ENCODE assay signal across 17 mouse cellular contexts in genomic region chr1:70902311-70902710, GRCm38 (mm10).
DNase-seq lines count a peak whose midpoint lies in the region; ATAC-seq and TF ChIP-seq lines count a peak whose summit lies in the region.
"Had no signal": no experiment of that assay in that cellular context is flagged by ENCODE, and none has a peak within 500 bp of the region (broad histone marks: within the 10 kb centered on the region; RNA-seq: fewer than 3 reads in every experiment).

No protein-coding gene starts in this region.

- no peak for TF ChIP-seq CTCF in G1E (IDR thresholded peaks at IDR 0.05; ENCODE audit: low read depth, low read length)
- no peak for TF ChIP-seq CTCF in liver, embryonic 14.5 days (IDR thresholded peaks at IDR 0.05; ENCODE audit: low read depth)
- no peak for TF ChIP-seq CTCF in left cerebral cortex, adult 2 months (IDR thresholded peaks at IDR 0.05)

- no peak overlapping the region for H3K4me3 ChIP-seq in heart, embryonic 10.5 days
- no peak overlapping the region for H3K4me3 ChIP-seq in G1E (ENCODE audit: low read depth, low read length)
- H3K4me3 ChIP-seq in liver, embryonic 14.5 days (ENCODE audit: insufficient read depth in 1 of 2, low read depth in 2 of 2, low read length in 2 of 2): no peak overlapping the region
- no peak overlapping the region for H3K4me3 ChIP-seq in left cerebral cortex, adult 2 months
- H3K4me3 ChIP-seq: embryonic facial prominence, embryonic 12.5 days; hindbrain, embryonic 15.5 days; midbrain, embryonic 15.5 days had no signal

- H3K4me1 ChIP-seq in heart, embryonic 10.5 days: peaks cover 8% of the 10 kb centered on the region; the same call in 1 of the 2 replicates
- peaks cover 29% of the 10 kb centered on the region for H3K4me1 ChIP-seq in G1E (ENCODE audit: insufficient read depth, low read depth, low read length)
- peaks cover 16 to 20% of the 10 kb centered on the region in 2 experiments for H3K4me1 ChIP-seq in liver, embryonic 14.5 days (replicated peaks; ENCODE audit: control insufficient read depth in 2 of 2, insufficient read depth in 2 of 2, low read length in 1 of 2)
- H3K4me1 ChIP-seq: embryonic facial prominence, embryonic 12.5 days; hindbrain, embryonic 15.5 days; midbrain, embryonic 15.5 days had no signal

- H3K27me3 ChIP-seq in heart, embryonic 10.5 days (ENCODE audit: insufficient read depth, poor library complexity, severe bottlenecking): no peaks in the 10 kb centered on the region
- H3K27me3 ChIP-seq in G1E (ENCODE audit: insufficient read depth, low read length): 0 out of 2 replicates have a peak, but pooled peaks cover 3% of the 10 kb centered on the region
- H3K27me3 ChIP-seq in liver, embryonic 14.5 days (ENCODE audit: control insufficient read depth, insufficient read depth, low read length): no peaks in the 10 kb centered on the region
- H3K27me3 ChIP-seq: embryonic facial prominence, embryonic 12.5 days; hindbrain, embryonic 15.5 days; midbrain, embryonic 15.5 days had no signal

- WGBS in heart, embryonic 10.5 days: 2% methylated on average over 3 of the region's 3 CpGs
- 6% methylated on average over 3 of the region's 3 CpGs for WGBS in liver, embryonic 14.5 days (ENCODE audit: insufficient replicate concordance)

- H3K36me3 ChIP-seq in heart, embryonic 10.5 days: no peaks in the 10 kb centered on the region
- no peaks in the 10 kb centered on the region for H3K36me3 ChIP-seq in G1E (replicated peaks)
- H3K36me3 ChIP-seq in liver, embryonic 14.5 days (replicated peaks; ENCODE audit: control insufficient read depth, insufficient read depth, low read depth): no peaks in the 10 kb centered on the region
- H3K36me3 ChIP-seq: embryonic facial prominence, embryonic 12.5 days; hindbrain, embryonic 15.5 days; midbrain, embryonic 15.5 days had no signal

- intact Hi-C loops in left cerebral cortex, adult 2 months (cut with DNase I): no loop called here

- TF ChIP-seq EP300 in liver, embryonic 14.5 days (IDR thresholded peaks at IDR 0.05; ENCODE audit: low read depth): peak; percentile 99

- H3K9ac ChIP-seq in liver, embryonic 14.5 days (replicated peaks): 0 out of 2 replicates have a peak overlapping the region, but pooled peaks have one; percentile 13
- H3K9ac ChIP-seq: embryonic facial prominence, embryonic 12.5 days; hindbrain, embryonic 15.5 days; midbrain, embryonic 15.5 days had no signal

- H3K9me3 ChIP-seq in heart, embryonic 10.5 days: no peaks in the 10 kb centered on the region
- H3K9me3 ChIP-seq in G1E (replicated peaks): peaks cover 3% of the 10 kb centered on the region
- H3K9me3 ChIP-seq in liver, embryonic 14.5 days (ENCODE audit: control insufficient read depth, low read length): no peaks in the 10 kb centered on the region
- H3K9me3 ChIP-seq: embryonic facial prominence, embryonic 12.5 days; hindbrain, embryonic 15.5 days; midbrain, embryonic 15.5 days had no signal

- H3K4me2 ChIP-seq in liver, embryonic 14.5 days (ENCODE audit: low read depth): peak overlapping the region; percentile 57
- H3K4me2 ChIP-seq: embryonic facial prominence, embryonic 12.5 days; hindbrain, embryonic 15.5 days; midbrain, embryonic 15.5 days had no signal

- peak; percentile 99 for ATAC-seq in G1E (ENCODE audit: extremely low read depth, insufficient number of reproducible peaks, low FRiP score, poor library complexity, severe bottlenecking)
- ATAC-seq in common myeloid progenitor, adult 5-6 weeks (replicated peaks; ENCODE audit: low read depth, poor library complexity, severe bottlenecking): 0 out of 2 replicates have a peak, but pooled peaks have one; percentile 18
- peak; percentile 99 for ATAC-seq in liver, embryonic 14.5 days (ENCODE audit: insufficient read depth)
- ATAC-seq: activated CD4-positive, CD25-positive, alpha-beta regulatory T cell, adult 4 months; midbrain, embryonic 15.5 days had no signal

- no peak overlapping the region for H3K27ac ChIP-seq in heart, embryonic 10.5 days
- peak overlapping the region; percentile 88 for H3K27ac ChIP-seq in liver, embryonic 14.5 days
- no peak overlapping the region for H3K27ac ChIP-seq in left cerebral cortex, adult 2 months
- H3K27ac ChIP-seq: embryonic facial prominence, embryonic 12.5 days; hindbrain, embryonic 15.5 days; midbrain, embryonic 15.5 days had no signal

- peak; percentile 90 for DNase-seq in heart, embryonic 10.5 days (ENCODE audit: low spot score)
- no peak for DNase-seq in heart, adult 18-20 months
- DNase-seq in G1E (ENCODE audit: low spot score) (peak; percentile 25), MN1 (ENCODE audit: low spot score) (no peak)
- peak; percentile 73 to 88 (median 76) for DNase-seq in liver, embryonic 14.5 days (ENCODE audit: low read depth in 3 of 3, low spot score in 3 of 3)
- DNase-seq in left cerebral cortex, adult 2 months (ENCODE audit: extremely low spot score in 1 of 2, low spot score in 2 of 2): no peak
- DNase-seq in thymus, adult 18-20 months: no peak
- DNase-seq: B cell, adult 2 months; cerebellum, adult 18-20 months; lung, postnatal 36 days; right cerebral cortex, postnatal 25 days; thymus, postnatal 14 days had no signal

Comparison
In these comparisons a context has a peak if more than half of its experiments do, and no peak if none do; other contexts are left out.
1. DNase-seq: peak in heart, embryonic 10.5 days (single experiment), G1E (single experiment) and liver, embryonic 14.5 days (3 of 3); none in heart, adult 18-20 months (0 of 2), left cerebral cortex, adult 2 months (0 of 2), MN1 (single experiment) and thymus, adult 18-20 months (0 of 2).
2. ATAC-seq: peak in every context shown above with its lines; median percentile 99 in G1E; 99 in liver, embryonic 14.5 days; 18 in common myeloid progenitor, adult 5-6 weeks.